Mouse (Mus musculus): ENCODE measurements around the gene Rnf216.

GRCm38 (mm10) chr5:143126089-143126488 lies 13.3 kb upstream of the Rnf216 start:
- no peak for TF ChIP-seq CTCF (IDR thresholded peaks at IDR 0.05; ENCODE audit: extremely low read depth, insufficient read depth, low read length)
- TF ChIP-seq POLR2A (IDR thresholded peaks at IDR 0.05; ENCODE audit: extremely low read depth, insufficient read depth, low read length): no peak

All from cortical plate, adult 2 months (tissue).